Mouse (Mus musculus) erythroblast, adult 5-6 weeks (primary cell): ENCODE measurements around the gene Zfp763. TPM values are rescaled to one million over a fixed set of nuclear protein-coding genes. Genes with fewer than 3 reads are reported as not detected.
A peak's percentile ranks its signal among the peaks of the same experiment; 100 is the strongest.
"Not testable (repeated sequence)": the region's sequence is repeated elsewhere in the genome, so short reads cannot be mapped to it uniquely, and the experiment has no call there.

ENCODE experiments used
- ATAC-seq: replicated peaks from 2 replicates; pipeline ENCODE4 v1.8.0; 2016; ENCODE audit warnings: moderate number of reproducible peaks, mild to moderate bottlenecking, moderate TSS enrichment, inconsistent platforms; ENCODE audit not compliant: poor library complexity, low FRiP score, severe bottlenecking
- total RNA-seq, 2 experiments: library from RNA; stranded (forward) in 1 of 2; stranded (reverse) in 1 of 2; fragments of 150-400 nt in 1 of 2; fragments of 200-764, 138-1000 nt in 1 of 2; gene quantifications; 2 replicates each; pipeline versions ENCODE4 v1.2.3 to v1.2.4; 2015 to 2017; ENCODE audit warnings: low replicate concordance in 2 of 2

Zfp763 gene
- total RNA-seq (2015; ENCODE audit: low replicate concordance) (3.5 and 3.6 TPM in 2 replicates), total RNA-seq (2017; ENCODE audit: low replicate concordance) (2.6 and 4.2 TPM in 2 replicates)

DNA sequence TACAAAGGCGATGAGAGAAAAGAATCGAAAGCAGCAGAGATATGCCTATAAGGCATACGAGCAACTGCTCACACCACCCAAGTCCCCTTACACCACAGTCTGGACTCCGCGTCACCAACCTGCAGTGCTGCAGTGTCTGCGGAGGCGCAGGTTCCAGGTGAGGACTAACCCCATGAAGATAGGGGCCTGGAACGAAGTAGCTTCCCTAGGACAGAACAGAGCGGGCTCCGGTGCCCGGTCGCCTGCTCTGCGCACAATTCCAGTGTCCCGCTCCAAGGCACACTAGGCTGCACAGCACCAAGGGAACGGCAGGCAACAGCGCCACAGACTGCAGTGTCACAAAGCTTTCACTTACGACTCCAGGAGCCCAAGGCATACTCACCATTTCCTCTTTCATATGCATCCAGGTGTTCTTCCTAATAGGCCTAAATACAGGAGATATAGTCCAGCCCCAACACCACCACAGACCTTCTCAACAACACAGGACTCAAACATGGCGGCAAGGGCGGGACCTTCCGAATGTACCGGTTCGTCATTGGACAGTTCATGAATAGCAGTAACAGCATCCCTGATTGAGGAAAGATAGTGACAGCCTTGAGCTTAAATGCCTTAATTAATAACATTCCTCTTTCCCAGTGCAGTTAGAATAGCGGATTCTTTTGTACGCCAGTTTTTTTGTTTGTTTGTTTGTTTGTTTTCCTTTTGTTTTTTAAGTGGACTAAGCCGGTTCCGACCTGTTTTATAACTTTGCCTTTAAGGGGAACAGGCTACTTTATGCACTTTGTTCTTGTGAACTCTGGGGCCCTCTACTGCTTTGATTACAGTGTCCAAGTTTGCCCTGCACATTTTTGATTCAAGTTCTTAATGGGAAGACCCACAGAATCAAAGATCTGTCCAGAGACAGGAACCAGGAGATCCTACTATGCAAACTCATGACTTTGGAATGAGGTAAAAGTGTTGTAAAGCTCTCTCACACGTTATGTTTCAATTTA is at the start of gene Zfp763:
Gene Zfp763 (minus strand): TSS at position 503 of the 992 bp plus-strand sequence.
- peak; percentile 99 for ATAC-seq

DNA sequence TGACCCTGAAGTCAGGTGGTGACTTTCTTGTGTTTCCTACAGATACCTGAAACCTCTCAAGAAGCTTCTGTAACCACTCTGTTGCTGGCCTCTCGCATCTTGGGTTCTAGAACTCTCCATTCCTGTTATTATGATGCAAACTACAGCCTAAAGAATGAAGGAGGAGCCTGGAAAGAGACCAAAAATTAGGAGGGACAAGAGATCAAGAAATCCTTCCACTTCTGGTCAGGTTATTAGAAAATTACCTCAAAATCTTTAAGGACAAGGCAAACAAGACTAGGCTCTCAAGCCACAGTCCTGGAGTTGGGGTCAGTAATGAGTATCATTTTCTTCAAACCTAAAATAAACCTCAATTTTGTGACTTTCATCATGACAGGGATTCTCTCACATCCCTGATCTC is 34.8 kb upstream of the Zfp763 start, which contains the start of gene 4921501E09Rik:
Gene 4921501E09Rik (minus strand): TSS at position 101 of the 400 bp plus-strand sequence.
- no peak for ATAC-seq

- ATAC-seq, result no peak
Measured at GRCm38 (mm10) chr17:33063001-33063400, 29.8 kb upstream of the Zfp763 start.

DNA sequence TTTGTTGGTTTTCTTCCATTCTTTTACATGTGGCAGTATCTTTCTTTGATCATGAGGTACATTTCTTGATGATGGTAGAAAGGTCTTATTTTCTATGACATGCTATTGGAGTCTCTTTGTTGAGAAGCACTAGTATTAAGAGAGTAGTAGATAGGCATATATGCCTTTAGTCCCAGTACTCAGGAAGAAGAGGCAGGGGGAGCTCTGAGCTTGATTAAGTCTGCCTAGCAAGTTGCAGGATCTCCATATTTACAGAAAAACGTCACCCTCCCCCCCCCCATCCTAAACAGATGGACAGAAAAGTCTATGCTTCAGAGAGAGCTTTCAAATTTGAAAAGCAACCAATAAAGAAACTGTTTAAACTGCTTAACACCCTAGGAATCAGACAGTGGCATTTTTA is 25.6 kb upstream of the Zfp763 start:
- ATAC-seq, result no peak

- no peak for ATAC-seq
Measured at GRCm38 (mm10) chr17:33032376-33032775, 826 bp downstream of the Zfp763 start.

DNA sequence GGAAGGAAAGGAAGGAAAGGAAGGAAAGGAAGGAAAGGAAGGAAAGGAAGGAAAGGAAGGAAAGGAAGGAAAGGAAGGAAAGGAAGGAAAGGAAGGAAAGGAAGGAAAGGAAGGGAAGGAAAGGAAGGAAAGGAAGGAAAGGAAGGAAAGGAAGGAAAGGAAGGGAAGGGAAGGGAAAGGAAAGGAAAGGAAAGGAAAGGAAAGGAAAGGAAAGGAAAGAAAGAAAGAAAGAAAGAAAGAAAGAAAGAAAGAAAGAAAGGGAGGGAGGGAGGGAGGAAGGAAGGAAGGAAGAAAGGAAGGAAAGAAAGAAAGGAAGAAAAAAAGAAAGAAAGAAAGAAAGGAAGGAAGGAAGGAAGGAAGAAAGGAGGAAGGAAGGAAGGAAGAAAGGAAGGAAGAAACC is 12.8 kb downstream of the Zfp763 start:
- ATAC-seq, result not testable (repeated sequence)

GRCm38 (mm10) chr17:33008337-33008736 is 24.9 kb downstream of the Zfp763 start:
- no peak for ATAC-seq

- ATAC-seq, result no peak
Measured at GRCm38 (mm10) chr17:32998492-32998891, 34.7 kb downstream of the Zfp763 start.

GRCm38 (mm10) chr17:32992699-32993474 is 40.3 kb downstream of the Zfp763 start, which contains the start of gene Zfp952:
Zfp952 (plus strand) TSS chr17:32993129.
- peak; percentile 100 for ATAC-seq

DNA sequence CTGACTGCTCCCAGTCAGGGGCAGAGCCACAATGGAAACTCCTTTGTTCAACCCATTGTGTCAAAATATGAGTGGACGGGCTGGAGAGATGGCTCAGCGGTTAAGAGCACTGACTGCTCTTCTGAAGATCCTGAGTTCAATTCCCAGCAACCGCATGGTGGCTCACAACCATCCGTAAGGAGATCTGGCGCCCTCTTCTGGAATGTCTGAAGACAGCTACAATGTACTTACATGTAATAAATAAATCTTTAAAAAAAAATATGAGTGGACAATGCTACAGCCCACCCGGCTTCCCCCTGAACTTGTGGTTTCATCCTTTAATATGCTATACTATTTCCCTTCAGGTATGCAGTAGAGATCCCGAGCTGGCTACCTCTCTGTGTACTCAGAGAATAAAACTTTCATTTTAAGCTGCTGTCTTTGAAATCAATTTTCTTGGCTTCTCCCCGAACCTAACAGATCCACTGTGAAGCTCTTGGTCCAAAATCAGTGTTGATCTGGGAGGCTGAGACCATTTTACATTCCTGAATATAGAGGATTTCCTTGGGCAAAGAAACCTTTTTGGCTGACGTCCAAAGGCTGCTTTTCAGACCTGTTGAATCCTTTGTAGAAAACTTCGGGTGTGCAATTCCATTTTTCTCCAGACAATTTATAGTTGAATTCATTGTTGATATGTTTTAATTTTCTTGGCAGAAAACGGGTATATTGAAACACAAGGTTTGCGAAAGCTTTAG is 41.1 kb downstream of the Zfp763 start:
- ATAC-seq, result no peak

GRCm38 (mm10) chr17:32986301-32986700 is 46.9 kb downstream of the Zfp763 start:
- no peak for ATAC-seq

- no peak for ATAC-seq
Measured at GRCm38 (mm10) chr17:32981361-32981760, 51.8 kb downstream of the Zfp763 start.

Other genes starting within 250 kb of the Zfp763 start
- gene Zfp871, start 245.1 kb downstream of the Zfp763 start, total RNA-seq (2015; ENCODE audit: low replicate concordance), result 48.2 and 61.7 TPM in 2 replicates
- gene Zfp871, start 245.1 kb downstream of the Zfp763 start, total RNA-seq (2017; ENCODE audit: low replicate concordance), result 46.0 and 54.9 TPM in 2 replicates
- gene Zfp811, start 223.5 kb downstream of the Zfp763 start, total RNA-seq (2015; ENCODE audit: low replicate concordance), result not detected in 2 replicates
- not detected in 2 replicates for gene Zfp811, start 223.5 kb downstream of the Zfp763 start, total RNA-seq (2017; ENCODE audit: low replicate concordance)
- not detected in 2 replicates for gene Zfp799, start 203.1 kb downstream of the Zfp763 start, total RNA-seq (2015; ENCODE audit: low replicate concordance)
- 0.14 and 2.6 TPM in 2 replicates for gene Zfp799, start 203.1 kb downstream of the Zfp763 start, total RNA-seq (2017; ENCODE audit: low replicate concordance)
- 1.3 TPM in 1 of 2 replicates, not detected in the other for gene Zfp870, start 141.8 kb downstream of the Zfp763 start, total RNA-seq (2015; ENCODE audit: low replicate concordance)
- gene Zfp870, start 141.8 kb downstream of the Zfp763 start, total RNA-seq (2017; ENCODE audit: low replicate concordance), result 0.17 and 1.1 TPM in 2 replicates
- gene Cyp4f14, start 116.1 kb downstream of the Zfp763 start, total RNA-seq (2015; ENCODE audit: low replicate concordance), result not detected in 2 replicates
- gene Cyp4f14, start 116.1 kb downstream of the Zfp763 start, total RNA-seq (2017; ENCODE audit: low replicate concordance), result not detected in 2 replicates
- gene Cyp4f13, start 86.0 kb downstream of the Zfp763 start, total RNA-seq (2015; ENCODE audit: low replicate concordance), result 1.3 and 4.0 TPM in 2 replicates
- 0.70 and 2.3 TPM in 2 replicates for gene Cyp4f13, start 86.0 kb downstream of the Zfp763 start, total RNA-seq (2017; ENCODE audit: low replicate concordance)
- gene Zfp472, start 67.6 kb downstream of the Zfp763 start, total RNA-seq (2015; ENCODE audit: low replicate concordance), result 2.5 and 4.8 TPM in 2 replicates
- 3.7 and 3.8 TPM in 2 replicates for gene Zfp472, start 67.6 kb downstream of the Zfp763 start, total RNA-seq (2017; ENCODE audit: low replicate concordance)
- gene Zfp952, start 40.3 kb downstream of the Zfp763 start, total RNA-seq (2015; ENCODE audit: low replicate concordance), result 2.5 TPM in 1 of 2 replicates, not detected in the other
- gene Zfp952, start 40.3 kb downstream of the Zfp763 start, total RNA-seq (2017; ENCODE audit: low replicate concordance), result 1.7 and 3.8 TPM in 2 replicates
- gene 4921501E09Rik, start 34.7 kb upstream of the Zfp763 start, total RNA-seq (2015; ENCODE audit: low replicate concordance), result not detected in 2 replicates
- not detected in 2 replicates for gene 4921501E09Rik, start 34.7 kb upstream of the Zfp763 start, total RNA-seq (2017; ENCODE audit: low replicate concordance)
- gene Zfp563, start 55.9 kb upstream of the Zfp763 start, total RNA-seq (2015; ENCODE audit: low replicate concordance), result 0.21 TPM in 1 of 2 replicates, not detected in the other
- gene Zfp563, start 55.9 kb upstream of the Zfp763 start, total RNA-seq (2017; ENCODE audit: low replicate concordance), result 0.42 and 0.60 TPM in 2 replicates
- gene Morc2b, start 106.3 kb upstream of the Zfp763 start, total RNA-seq (2015; ENCODE audit: low replicate concordance), result not detected in 2 replicates
- gene Morc2b, start 106.3 kb upstream of the Zfp763 start, total RNA-seq (2017; ENCODE audit: low replicate concordance), result not detected in 2 replicates
- not detected in 2 replicates for gene Olfr55, start 135.0 kb upstream of the Zfp763 start, total RNA-seq (2015; ENCODE audit: low replicate concordance)
- not detected in 2 replicates for gene Olfr55, start 135.0 kb upstream of the Zfp763 start, total RNA-seq (2017; ENCODE audit: low replicate concordance)
- gene Olfr239, start 157.9 kb upstream of the Zfp763 start, total RNA-seq (2015; ENCODE audit: low replicate concordance), result not detected in 2 replicates
- gene Olfr239, start 157.9 kb upstream of the Zfp763 start, total RNA-seq (2017; ENCODE audit: low replicate concordance), result not detected in 2 replicates
- not detected in 2 replicates for gene Olfr1564, start 188.3 kb upstream of the Zfp763 start, total RNA-seq (2015; ENCODE audit: low replicate concordance)
- not detected in 2 replicates for gene Olfr1564, start 188.3 kb upstream of the Zfp763 start, total RNA-seq (2017; ENCODE audit: low replicate concordance)
- 1.2 and 4.6 TPM in 2 replicates for gene Zfp955a, start 221.7 kb upstream of the Zfp763 start, total RNA-seq (2015; ENCODE audit: low replicate concordance)
- gene Zfp955a, start 221.7 kb upstream of the Zfp763 start, total RNA-seq (2017; ENCODE audit: low replicate concordance), result 2.4 and 4.6 TPM in 2 replicates
- not detected in 2 replicates for gene Olfr63, start 231.3 kb upstream of the Zfp763 start, total RNA-seq (2015; ENCODE audit: low replicate concordance)
- not detected in 2 replicates for gene Olfr63, start 231.3 kb upstream of the Zfp763 start, total RNA-seq (2017; ENCODE audit: low replicate concordance)